Mouse (Mus musculus): Measurements from ENCODE around the gene Dusp3. TPM values are rescaled to one million over a fixed set of nuclear protein-coding genes. Genes with fewer than 3 reads are reported as not detected.

The Dusp3 gene
- polyA plus RNA-seq, 1 experiment: 34.8 TPM

DNA sequence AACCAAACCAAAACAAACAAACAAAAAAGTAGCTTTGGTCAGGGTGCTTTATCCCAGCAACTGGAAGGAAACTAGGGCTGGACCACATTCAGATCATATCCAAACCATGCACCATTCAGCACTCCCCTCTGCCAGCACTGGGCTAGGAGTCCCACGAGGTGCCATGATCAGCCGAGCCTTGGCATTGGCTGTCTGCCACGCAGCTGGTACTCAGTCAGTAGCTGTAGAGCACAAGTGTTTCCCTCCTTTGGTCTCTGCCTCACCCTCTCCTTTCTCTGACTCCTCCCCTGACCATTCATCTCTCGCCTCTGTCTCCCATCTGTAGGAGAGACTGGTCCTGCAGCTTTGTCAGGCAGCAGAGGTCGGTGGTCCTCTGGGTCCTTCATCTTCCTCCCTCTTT lies 29.3 kb downstream of the Dusp3 start:
- no peaks in the 10 kb centered on the region for H3K4me1 ChIP-seq (ENCODE audit: control insufficient read depth, insufficient read depth, low read length)
- H3K4me3 ChIP-seq (ENCODE audit: insufficient read depth, low read length): no peak overlapping the region
- H3K27ac ChIP-seq (ENCODE audit: insufficient read depth, low read length): no peak overlapping the region
- no peak for TF ChIP-seq POLR2A (IDR thresholded peaks at IDR 0.05; ENCODE audit: low read depth, low read length)
- TF ChIP-seq CTCF (IDR thresholded peaks at IDR 0.05; ENCODE audit: borderline replicate concordance, insufficient read depth, low read length): no peak

DNA sequence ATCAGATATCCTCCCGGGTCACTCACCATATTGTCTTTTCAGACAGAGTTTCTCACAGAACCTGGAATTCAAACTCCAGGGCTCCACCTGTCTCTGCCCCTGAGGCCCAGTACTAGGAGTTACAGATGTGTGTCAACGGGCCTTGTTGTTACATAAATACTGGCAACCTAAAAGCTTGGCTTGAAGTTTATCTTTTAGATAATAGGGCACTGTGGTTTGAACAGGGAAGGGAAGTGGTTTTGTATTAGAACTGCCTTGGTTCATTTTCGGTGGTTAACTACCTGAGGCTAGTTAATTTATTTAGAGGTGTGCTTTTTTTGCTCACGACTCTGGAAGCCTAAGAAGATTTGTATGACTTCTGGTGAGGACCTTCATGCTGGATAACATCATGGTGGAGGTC lies 33.4 kb downstream of the Dusp3 start:
- Histone ChIP-seq H3K27ac (ENCODE audit: insufficient read depth, low read length) (no peak overlapping the region), H3K4me3 (ENCODE audit: insufficient read depth, low read length) (no peak overlapping the region), H3K4me1 (ENCODE audit: control insufficient read depth, insufficient read depth, low read length) (no peaks in the 10 kb centered on the region)
- TF ChIP-seq POLR2A (IDR thresholded peaks at IDR 0.05; ENCODE audit: low read depth, low read length) (no peak), CTCF (IDR thresholded peaks at IDR 0.05; ENCODE audit: borderline replicate concordance, insufficient read depth, low read length) (no peak)

DNA sequence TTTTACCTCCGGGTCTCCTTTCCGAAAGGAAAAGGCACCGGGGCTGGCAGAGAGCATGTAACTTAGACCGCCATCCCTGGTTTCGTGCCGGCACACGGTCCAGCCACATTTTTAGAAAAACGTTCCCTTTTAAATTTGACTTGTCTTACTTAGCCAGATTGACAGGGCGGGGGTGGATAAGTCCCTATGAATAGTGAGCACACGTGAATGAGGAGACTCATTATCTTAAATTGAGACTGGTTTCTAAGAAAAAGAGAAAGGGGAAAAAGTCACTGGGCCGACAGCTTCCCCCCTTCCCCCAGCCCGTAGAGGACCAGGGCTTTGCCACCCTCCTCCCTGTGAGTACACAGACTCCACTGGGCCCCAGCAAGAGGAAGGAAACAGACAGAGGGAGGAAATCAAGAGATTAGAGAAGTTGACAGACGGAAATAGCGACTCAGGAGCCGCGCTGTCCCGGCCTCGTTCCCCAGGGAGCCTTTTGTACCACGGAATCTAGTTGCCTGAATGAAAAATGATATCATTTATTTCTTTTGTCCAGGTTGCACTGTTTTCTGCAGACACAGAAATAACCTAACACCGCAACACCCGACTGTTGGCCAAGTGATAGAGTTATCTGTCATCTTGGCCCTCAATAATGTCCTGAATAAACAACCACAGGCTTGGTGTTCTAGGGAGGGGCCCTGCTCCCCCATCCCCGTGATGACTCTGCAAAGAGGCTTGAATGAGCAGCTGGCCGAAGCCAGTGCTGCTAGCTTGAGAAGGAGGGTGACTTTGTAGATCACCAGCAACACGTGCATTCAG lies 34.1 kb downstream of the Dusp3 start:
- TF ChIP-seq CTCF (IDR thresholded peaks at IDR 0.05; ENCODE audit: borderline replicate concordance, insufficient read depth, low read length) (no peak), POLR2A (IDR thresholded peaks at IDR 0.05; ENCODE audit: low read depth, low read length) (no peak)
- H3K4me1 ChIP-seq (ENCODE audit: control insufficient read depth, insufficient read depth, low read length): no peaks in the 10 kb centered on the region
- H3K4me3 ChIP-seq (ENCODE audit: insufficient read depth, low read length): no peak overlapping the region
- H3K27ac ChIP-seq (ENCODE audit: insufficient read depth, low read length): no peak overlapping the region

DNA sequence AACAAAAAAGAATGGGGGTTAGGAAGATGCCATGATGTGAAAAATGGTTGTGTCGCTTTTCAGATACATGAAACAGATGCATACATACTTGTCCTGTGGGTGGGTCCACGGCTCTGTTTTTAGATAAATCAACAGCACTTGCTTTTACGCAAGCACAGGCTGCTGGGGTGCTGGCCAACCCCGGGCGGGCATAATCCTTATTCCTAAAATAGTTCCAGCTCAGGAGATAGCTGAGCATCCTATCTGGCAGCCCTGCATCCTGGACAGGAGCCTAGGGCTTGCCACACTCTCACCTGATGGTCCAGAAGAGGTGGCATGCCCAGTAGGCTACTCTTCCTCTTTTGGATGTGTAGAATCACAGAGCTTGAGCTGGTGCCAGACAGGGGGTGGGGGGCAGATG lies 36.8 kb downstream of the Dusp3 start:
- H3K4me3 ChIP-seq (ENCODE audit: insufficient read depth, low read length): no peak overlapping the region
- no peak overlapping the region for H3K27ac ChIP-seq (ENCODE audit: insufficient read depth, low read length)
- no peaks in the 10 kb centered on the region for H3K4me1 ChIP-seq (ENCODE audit: control insufficient read depth, insufficient read depth, low read length)
- TF ChIP-seq CTCF (IDR thresholded peaks at IDR 0.05; ENCODE audit: borderline replicate concordance, insufficient read depth, low read length) (no peak), POLR2A (IDR thresholded peaks at IDR 0.05; ENCODE audit: low read depth, low read length) (no peak)

DNA sequence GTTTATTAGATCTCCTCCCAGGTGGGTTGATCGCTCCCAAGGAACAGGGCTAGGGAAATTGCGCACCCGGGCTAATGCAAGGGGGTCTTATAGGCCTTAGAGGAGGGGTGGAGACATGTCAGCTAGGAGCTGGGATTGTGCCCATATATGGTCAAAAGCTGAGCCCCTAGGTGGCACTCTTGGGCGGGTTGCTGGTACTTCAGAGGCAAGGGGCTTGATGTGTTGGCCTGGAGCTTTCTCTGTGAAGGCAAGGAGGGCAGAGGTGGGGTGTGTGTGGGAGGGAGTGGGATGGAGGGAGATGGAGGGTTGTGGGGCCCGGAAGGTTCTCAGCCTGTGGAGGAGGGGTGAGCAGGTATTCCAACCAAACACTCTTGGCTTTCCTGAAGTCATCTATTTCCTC lies 40.3 kb downstream of the Dusp3 start:
- Histone ChIP-seq H3K4me1 (ENCODE audit: control insufficient read depth, insufficient read depth, low read length) (no peaks in the 10 kb centered on the region), H3K4me3 (ENCODE audit: insufficient read depth, low read length) (no peak overlapping the region), H3K27ac (ENCODE audit: insufficient read depth, low read length) (no peak overlapping the region)
- TF ChIP-seq CTCF (IDR thresholded peaks at IDR 0.05; ENCODE audit: borderline replicate concordance, insufficient read depth, low read length) (no peak), POLR2A (IDR thresholded peaks at IDR 0.05; ENCODE audit: low read depth, low read length) (no peak)

DNA sequence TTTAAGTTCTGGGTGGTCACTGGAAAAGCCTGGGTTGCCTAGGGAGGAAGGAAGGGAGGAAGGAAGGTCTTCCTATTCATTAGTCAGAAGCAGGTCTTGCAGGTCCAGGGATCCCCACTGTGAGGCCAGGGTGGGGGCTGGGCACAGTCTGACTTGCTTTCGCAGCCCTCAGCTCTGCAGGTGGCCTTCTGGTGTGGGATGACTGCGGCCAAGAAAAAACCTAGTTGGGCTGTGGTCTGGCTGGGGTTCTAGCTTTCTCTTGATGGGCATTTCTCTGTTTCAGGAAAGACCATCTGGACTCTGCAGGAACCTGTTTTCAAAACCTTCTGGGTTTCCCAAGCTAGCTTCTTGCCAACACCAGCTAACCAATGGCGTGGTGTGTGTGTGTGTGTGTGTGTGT lies 43.8 kb downstream of the Dusp3 start:
- Histone ChIP-seq H3K4me3 (ENCODE audit: insufficient read depth, low read length) (no peak overlapping the region), H3K27ac (ENCODE audit: insufficient read depth, low read length) (no peak overlapping the region), H3K4me1 (ENCODE audit: control insufficient read depth, insufficient read depth, low read length) (no peaks in the 10 kb centered on the region)
- TF ChIP-seq POLR2A (IDR thresholded peaks at IDR 0.05; ENCODE audit: low read depth, low read length) (no peak), CTCF (IDR thresholded peaks at IDR 0.05; ENCODE audit: borderline replicate concordance, insufficient read depth, low read length) (no peak)

GRCm38 (mm10) chr11:101937108-101937507 lies 49.7 kb downstream of the Dusp3 start:
- Histone ChIP-seq H3K27ac (ENCODE audit: insufficient read depth, low read length) (no peak overlapping the region), H3K4me1 (ENCODE audit: control insufficient read depth, insufficient read depth, low read length) (no peaks in the 10 kb centered on the region), H3K4me3 (ENCODE audit: insufficient read depth, low read length) (peak overlapping the region; percentile 38)
- TF ChIP-seq CTCF (IDR thresholded peaks at IDR 0.05; ENCODE audit: borderline replicate concordance, insufficient read depth, low read length): no peak
- TF ChIP-seq POLR2A (IDR thresholded peaks at IDR 0.05; ENCODE audit: low read depth, low read length): no peak

GRCm38 (mm10) chr11:101936421-101936820 lies 50.4 kb downstream of the Dusp3 start:
- no peak overlapping the region for H3K27ac ChIP-seq (ENCODE audit: insufficient read depth, low read length)
- TF ChIP-seq POLR2A (IDR thresholded peaks at IDR 0.05; ENCODE audit: low read depth, low read length) (no peak), CTCF (IDR thresholded peaks at IDR 0.05; ENCODE audit: borderline replicate concordance, insufficient read depth, low read length) (no peak)

DNA sequence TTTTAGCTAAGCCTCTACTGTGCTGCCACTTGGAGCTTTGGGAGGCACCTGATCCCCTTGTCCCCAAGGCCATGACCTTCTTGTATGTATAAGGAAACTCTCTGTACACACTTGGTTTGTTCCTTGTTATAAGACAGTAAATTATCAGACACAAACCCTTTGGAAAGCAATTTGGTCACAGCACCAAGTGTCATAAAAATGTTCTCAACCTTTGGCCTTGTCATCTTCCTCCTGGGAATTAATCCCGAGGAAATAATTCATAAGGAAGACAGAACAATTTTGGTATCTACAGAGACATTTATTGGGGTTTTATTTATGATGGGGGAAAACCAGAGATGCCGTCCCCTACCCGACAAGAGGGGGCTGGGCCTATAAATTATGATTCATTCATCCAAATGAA lies 51.1 kb downstream of the Dusp3 start:
- no peaks in the 10 kb centered on the region for H3K4me1 ChIP-seq (ENCODE audit: control insufficient read depth, insufficient read depth, low read length)
- TF ChIP-seq CTCF (IDR thresholded peaks at IDR 0.05; ENCODE audit: borderline replicate concordance, insufficient read depth, low read length): no peak
- no peak for TF ChIP-seq POLR2A (IDR thresholded peaks at IDR 0.05; ENCODE audit: low read depth, low read length)
- H3K4me3 ChIP-seq (ENCODE audit: insufficient read depth, low read length): no peak overlapping the region
- no peak overlapping the region for H3K27ac ChIP-seq (ENCODE audit: insufficient read depth, low read length)

More at GRCm38 (mm10) chr11:101936421-101936820, 50.4 kb downstream of the Dusp3 start:
- no peak overlapping the region for H3K4me3 ChIP-seq (ENCODE audit: insufficient read depth, low read length)
- no peaks in the 10 kb centered on the region for H3K4me1 ChIP-seq (ENCODE audit: control insufficient read depth, insufficient read depth, low read length)

DNA sequence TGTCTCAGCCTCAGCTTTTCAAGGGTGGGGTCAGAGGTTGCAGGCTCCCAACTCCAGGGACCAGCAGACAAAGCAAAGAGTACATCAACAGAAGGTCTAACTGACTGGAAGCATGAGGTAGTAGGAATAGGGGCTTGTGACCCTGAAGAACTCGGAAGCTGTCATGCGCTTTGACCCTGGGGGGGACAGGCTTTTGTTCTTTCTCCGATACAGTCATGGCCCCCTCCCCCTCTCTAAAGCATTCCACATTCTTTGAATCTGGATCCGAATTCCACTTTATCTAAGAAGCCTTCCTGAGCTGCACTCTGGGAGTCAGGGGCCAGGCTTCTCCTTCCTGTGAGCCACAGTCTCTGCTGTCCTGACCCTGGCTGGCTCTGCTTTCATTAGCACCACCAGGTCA lies 54.8 kb downstream of the Dusp3 start:
- Histone ChIP-seq H3K27ac (ENCODE audit: insufficient read depth, low read length) (no peak overlapping the region), H3K4me3 (ENCODE audit: insufficient read depth, low read length) (no peak overlapping the region), H3K4me1 (ENCODE audit: control insufficient read depth, insufficient read depth, low read length) (no peaks in the 10 kb centered on the region)
- no peak for TF ChIP-seq POLR2A (IDR thresholded peaks at IDR 0.05; ENCODE audit: low read depth, low read length)
- TF ChIP-seq CTCF (IDR thresholded peaks at IDR 0.05; ENCODE audit: borderline replicate concordance, insufficient read depth, low read length): no peak
